In genomic region chr13:35741040-35741619, GRCm38 (mm10) we compare ENCODE assay signal across 8 mouse cellular contexts.
DNase-seq lines count a peak whose midpoint lies in the region; ATAC-seq lines count a peak whose summit lies in the region.

No protein-coding gene starts in this region.

- peak; percentile 63 for DNase-seq in WW6 (ENCODE audit: low read depth, low spot score)
- peak; percentile 80 to 89 for DNase-seq in cerebellum, postnatal 36 days
- peak; percentile 71 to 79 for DNase-seq in frontal cortex, postnatal 36 days (ENCODE audit: low spot score in 2 of 2)
- DNase-seq in left cerebral cortex, adult 11 months (ENCODE audit: low spot score): peak; percentile 83
- DNase-seq in lung, postnatal 36 days: peak; percentile 93
- peak; percentile 95 for DNase-seq in retina, postnatal 1 day
- DNase-seq in thymus, postnatal 4 days: peak; percentile 96

- peaks cover 2% of the 10 kb centered on the region; the same call in 1 of the 2 replicates for H3K9me3 ChIP-seq in hindbrain, embryonic 15.5 days

- peak overlapping the region; percentile 84 for H3K4me2 ChIP-seq in hindbrain, embryonic 15.5 days

- H3K36me3 ChIP-seq in hindbrain, embryonic 15.5 days: no peaks in the 10 kb centered on the region

- 1% methylated on average over 55 of the region's 68 CpGs for WGBS in hindbrain, embryonic 15.5 days

- H3K27me3 ChIP-seq in hindbrain, embryonic 15.5 days: peaks cover 22% of the 10 kb centered on the region; the same call in 1 of the 2 replicates

- peak overlapping the region; percentile 82 for H3K27ac ChIP-seq in hindbrain, embryonic 15.5 days (replicated peaks)

- ATAC-seq in hindbrain, embryonic 15.5 days (ENCODE audit: low FRiP score, low read depth): peak; percentile 95

- peak overlapping the region; percentile 98 for H3K4me3 ChIP-seq in hindbrain, embryonic 15.5 days

- peak overlapping the region; percentile 84 for H3K9ac ChIP-seq in hindbrain, embryonic 15.5 days

- peaks cover 20% of the 10 kb centered on the region for H3K4me1 ChIP-seq in hindbrain, embryonic 15.5 days (replicated peaks)

Comparison
In these comparisons a context has a peak if more than half of its experiments do, and no peak if none do; other contexts are left out.
1. Peak in every context shown above with its lines: DNase-seq, ATAC-seq, H3K4me3 ChIP-seq and H3K27ac ChIP-seq.